Mouse (Mus musculus) mouse embryonic stem cell (cell line): Measurements from ENCODE around the gene Wwp2.

Experiments
- in situ Hi-C, 2 experiments: fragments of 300-500 bp; cut with MboI; formaldehyde crosslinking; loops; 1 replicate in 1 of 2; 3 replicates in 1 of 2; pipeline ENCODE4 v1.14.3; 2019 to 2020; ENCODE audit warnings: low sequenced_read_pairs in 2 of 2, low pct_unique_long_range_greater_than_20kb in 1 of 2, mixed read lengths in 1 of 2; ENCODE audit not compliant: unreplicated experiment in 1 of 2

The Wwp2 gene

DNA sequence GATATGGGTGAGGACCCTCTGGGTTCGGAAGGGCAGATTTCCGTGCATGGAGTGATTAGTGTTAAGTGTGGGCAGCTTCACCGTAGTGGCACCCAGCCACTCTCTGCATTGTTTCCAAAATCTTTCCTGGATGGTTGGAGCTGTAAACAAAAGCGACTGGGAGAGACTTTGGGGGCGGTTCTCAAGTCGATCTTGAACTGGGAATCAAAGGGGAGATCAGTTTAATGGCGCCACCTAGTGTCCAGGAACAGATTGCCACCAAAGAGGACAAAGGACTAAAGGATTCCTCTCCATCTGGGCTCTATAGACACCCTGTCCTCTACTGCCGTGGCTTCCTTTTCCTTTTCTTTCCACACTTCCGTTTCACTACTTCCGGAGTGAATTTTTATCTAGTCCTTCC lies 140.5 kb downstream of the Wwp2 start:
- in situ Hi-C loops: loop anchor here (5.0 kb wide), 1 partner anchor 114 kb away; no protein-coding TSS in a partner anchor

DNA sequence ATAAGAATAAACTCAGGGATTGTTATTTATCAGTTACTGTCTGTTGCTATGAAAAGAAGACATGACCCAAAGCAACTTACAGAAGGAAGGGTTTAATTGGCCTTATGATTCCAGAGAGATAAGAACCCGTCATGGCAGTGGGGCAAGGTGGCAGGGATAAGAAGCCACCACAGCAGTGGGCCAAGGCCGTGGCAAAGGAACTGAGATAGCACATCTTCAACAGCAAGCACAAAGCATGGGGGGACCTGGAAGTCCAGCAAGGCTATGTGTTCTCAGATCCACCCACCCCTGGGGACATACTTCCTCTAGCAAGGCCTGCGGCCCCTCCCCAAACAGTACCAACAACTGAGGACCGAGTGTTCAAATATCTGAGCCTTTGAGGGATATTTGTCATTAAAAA lies 141.5 kb downstream of the Wwp2 start:
- in situ Hi-C loops: loop anchor here (5.0 kb wide), 1 partner anchor 115 kb away; no protein-coding TSS in a partner anchor

DNA sequence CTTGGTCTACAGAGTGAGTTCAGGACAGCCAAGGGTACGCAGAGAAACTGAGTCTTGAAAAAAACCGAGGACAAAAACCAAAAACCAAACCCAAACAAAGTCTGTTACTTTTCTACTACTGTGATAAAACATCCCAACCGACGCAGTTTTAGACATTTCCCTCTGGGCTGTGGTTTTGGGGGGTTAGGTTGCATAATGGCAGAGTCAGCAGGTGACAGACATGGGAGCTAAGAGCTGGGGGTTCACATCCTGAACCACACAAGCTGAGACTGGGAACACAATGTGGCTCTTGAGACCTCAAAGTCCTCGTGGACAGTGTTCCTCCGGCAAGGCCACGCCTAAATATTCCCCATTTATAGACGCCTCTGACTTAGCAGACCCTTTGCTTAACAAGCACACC lies 142.0 kb downstream of the Wwp2 start:
- in situ Hi-C loops: loop anchor here (5.0 kb wide), 1 partner anchor 116 kb away; no protein-coding TSS in a partner anchor

DNA sequence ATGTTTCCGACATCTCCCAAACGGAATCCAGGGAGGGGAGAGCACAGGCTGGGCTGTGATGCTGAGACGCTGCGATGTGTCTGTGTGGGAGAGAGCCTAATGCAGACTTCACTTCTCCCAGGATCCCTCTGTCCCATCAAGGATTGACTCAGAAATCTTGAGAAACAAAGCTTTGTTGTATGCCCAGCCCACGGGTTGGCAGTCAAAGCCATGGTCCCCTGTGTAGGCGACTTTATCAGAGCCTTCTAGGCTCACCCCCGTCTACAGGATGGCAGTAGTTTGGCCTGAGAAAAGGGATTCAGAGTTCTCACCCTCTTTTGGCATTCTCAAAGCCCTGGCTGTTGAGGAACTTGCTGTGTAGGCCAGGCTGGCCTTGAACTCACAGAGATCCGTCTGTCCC lies 142.4 kb downstream of the Wwp2 start:
- in situ Hi-C loops: loop anchor here (5.0 kb wide), 1 partner anchor 116 kb away; no protein-coding TSS in a partner anchor

DNA sequence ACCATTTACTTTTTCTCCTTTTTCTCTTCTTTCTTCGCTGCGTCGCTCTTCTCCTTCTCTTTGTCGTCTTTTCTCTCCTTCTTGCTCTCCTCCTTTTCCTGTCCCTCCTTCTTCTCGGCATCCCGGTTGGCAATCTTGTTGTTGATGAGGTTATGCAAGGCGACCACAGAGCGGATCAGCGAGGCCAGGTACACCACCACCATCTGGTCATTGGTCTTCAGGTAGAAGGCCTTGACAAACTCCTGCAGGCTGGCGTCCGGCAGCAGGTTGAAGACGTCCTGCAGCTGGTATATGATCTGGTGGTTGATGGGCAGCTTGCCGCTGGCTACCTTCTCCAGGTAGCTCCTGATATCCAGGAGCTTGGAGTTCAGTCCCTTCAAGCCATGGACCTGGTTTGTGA lies 144.7 kb downstream of the Wwp2 start:
- in situ Hi-C loops: no loop called here

DNA sequence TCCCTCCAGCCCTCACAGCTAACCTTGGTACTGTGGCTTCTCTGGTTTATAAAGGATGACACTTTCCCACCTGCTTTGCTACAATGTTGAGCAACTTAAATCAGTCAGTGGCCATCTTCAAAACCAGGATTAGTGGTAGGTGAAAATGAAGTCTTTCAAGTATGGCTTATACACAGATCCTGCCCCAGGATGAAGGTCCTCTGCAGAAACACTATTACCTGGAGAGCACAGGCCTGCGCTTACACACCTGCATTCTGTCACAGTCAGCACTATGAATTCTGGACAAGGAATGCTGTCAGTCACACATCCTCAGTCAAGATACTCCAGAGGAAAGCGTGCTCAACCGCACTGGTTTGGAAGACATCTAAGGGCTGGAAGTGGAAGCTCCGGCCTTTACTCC lies 145.4 kb downstream of the Wwp2 start:
- in situ Hi-C loops: no loop called here

DNA sequence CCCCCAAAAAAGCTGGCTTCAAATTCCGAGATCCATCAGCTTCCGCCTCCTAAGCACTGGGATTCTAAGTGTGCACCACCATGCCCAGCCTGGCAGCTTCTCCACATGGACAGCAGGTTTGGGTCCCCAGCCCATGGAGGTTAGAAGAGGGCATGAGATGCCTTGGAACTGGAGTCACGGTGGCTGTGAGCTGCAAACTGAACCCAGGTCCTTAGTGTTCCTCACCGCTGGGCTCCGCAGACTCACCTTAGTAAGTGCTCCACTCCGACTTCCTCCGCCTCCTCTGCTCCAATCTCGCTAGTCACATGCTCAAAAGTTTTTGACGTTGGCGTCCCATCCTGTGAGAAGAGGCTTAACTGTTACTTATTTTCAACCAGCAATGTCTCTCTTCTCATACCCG lies 146.0 kb downstream of the Wwp2 start:
- in situ Hi-C loops: no loop called here

DNA sequence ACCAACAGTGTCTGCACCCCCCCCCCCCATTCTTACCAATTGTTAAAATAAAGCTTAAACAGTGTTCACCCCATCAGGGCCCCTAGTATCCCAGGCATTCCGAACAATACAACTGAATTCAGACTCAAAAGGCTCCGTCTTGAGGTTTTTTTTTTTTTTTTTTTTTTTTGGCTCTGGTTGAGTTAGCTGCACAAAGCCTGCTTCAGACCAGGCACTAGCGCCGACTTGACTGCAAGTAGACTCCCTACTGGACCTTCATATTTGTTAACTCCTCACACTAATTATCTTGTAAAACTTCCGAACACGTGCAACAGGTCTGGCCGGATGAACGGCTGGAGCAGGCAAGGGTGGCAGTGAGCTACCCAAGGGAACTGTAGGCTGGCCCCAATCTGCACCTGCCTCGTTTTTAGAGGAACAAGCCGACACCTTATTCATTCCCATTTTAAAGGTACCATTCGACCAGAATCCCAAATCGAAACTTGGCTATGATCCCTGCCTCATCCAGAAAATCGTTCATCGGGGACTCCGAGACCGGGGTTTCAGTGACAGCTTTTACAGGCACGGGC lies 151.3 kb downstream of the Wwp2 start:
- in situ Hi-C loops: no loop called here

DNA sequence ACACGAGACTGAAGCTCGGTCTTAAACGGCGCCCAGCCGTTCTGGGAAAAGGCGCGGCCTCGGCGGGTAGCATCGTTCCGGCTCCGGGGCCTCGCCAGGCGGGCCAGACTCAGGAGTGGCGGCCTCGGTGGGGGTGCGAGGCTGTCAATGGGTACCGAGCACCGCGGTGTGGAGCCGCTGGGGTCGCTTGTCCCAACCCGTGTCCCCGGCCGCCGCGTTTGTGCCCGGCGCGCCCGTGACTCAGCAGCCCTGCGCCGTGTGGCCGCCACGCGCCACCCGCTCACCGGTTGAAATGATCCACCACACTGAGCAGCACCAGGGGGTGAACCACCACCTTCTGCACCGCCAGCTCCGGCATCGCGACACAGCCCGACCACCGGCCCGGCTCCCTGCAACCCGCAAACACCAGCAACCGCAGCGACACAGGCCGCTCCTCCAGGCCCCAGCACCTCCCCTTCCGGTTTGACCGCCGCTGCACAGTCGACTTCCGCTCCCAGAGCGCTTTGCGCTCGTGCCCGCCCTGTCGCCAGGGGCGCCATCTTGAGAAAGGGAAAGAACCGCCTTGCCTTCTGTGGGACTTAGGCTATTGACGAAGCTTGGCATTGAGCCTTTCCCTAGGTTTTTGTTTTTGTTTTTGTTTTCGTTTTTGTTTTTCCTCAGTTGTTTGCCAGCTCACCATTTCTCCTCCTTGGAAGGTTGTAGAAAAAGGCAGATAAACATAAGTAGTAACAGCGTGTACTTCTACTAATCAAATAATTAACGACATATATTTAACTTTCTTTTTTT lies 152.0 kb downstream of the Wwp2 start, which contains the start of gene Psmd7:
Gene Psmd7, minus strand, starts transcription at position 470 of the 786 bp plus-strand sequence.
- in situ Hi-C loops: no loop called here

DNA sequence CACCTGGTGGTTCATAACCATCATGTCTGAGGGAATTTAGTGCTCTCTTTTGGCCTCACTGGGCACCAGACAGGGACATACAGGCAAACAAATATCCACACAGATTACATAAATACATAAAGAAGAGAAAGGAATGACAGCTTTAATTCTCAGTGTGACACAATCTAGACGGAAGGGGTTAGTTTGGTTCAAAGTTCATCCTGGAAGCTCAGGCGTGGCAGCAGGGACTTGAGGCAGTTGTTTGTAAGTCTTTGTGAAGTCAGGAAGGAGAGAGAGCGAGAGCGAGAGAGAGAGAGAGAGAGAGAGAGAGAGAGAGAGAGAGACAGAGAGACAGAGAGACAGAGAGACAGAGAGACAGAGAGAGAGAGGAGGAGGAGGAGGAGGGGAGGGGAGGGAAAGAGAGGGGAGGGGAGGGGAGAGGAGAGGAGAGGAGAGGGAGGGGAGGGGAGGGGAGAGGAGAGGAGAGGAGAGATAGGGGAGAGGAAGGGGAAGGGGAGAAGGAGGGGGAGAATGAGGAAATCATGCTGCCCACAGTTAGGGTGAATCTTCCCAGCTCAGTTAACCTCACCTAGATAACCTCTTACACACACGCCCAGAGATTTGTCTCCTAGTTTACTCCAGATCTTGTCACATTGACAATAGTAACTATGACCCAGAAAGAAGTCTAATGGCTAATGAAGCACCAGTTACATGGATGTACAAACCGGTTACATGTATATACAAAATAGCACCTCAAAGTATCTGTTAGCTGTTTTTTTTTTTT lies 158.0 kb downstream of the Wwp2 start:
- in situ Hi-C loops: no loop called here

DNA sequence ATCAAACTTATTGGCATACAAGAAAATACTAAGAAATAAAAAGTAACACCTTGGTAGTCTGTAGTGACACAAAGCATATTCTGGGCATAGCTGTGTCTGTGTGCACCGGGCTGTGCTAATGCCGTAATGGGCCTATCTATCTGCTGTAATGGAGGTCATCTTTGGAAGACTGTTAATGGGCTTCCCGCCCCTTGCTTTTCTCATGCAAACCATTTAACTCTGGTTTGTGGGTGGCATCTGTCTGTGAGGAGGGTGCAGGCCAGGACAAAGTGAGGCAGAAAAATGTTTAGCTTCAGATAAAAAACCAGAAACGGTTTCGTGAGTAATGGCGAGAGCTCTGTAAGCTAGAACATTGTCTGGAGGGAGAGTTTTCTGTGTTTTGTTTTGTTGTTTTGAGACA lies 158.7 kb downstream of the Wwp2 start:
- in situ Hi-C loops: no loop called here

DNA sequence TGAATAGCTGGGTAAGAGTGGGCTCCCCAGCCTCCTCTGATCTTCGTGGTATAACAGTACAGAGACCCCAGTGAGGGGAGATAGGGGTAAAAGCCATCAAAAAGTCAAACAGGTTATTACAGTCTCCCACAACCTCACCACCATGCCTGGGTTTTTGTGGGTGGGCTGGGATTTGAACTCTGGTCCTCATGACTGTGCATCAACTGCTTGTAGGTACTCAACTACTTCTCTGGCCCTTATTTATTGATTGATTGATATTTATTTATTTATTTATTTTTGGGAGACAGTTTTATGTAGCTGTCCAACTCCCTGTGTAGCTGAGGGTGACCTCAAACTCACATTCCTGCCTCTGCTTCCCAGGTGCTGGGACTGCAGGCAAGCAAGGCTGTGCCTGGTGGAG lies 161.6 kb downstream of the Wwp2 start:
- in situ Hi-C loops: no loop called here

DNA sequence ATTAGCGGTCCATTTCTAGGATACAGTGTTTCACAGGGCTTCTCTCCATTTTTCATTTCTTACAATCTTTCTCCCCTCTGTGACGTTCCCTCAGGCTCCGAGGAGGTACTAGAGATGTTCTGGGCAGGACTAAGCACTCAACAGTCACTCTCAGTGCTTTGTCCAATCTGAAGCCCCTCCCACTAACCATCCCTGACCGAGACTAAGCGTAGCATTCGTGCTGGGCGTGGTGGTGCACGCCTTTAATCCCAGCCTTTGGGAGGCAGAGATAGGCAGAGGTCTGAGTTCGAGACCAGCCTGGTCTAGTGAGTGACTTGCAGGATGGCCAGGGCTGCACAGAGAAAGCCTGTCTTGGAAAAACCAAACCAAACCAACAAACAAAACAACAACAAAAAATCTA lies 163.5 kb downstream of the Wwp2 start:
- in situ Hi-C loops: loop anchor here (5.0 to 10.0 kb wide), 2 partner anchors 55 to 58 kb away; no protein-coding TSS in a partner anchor

DNA sequence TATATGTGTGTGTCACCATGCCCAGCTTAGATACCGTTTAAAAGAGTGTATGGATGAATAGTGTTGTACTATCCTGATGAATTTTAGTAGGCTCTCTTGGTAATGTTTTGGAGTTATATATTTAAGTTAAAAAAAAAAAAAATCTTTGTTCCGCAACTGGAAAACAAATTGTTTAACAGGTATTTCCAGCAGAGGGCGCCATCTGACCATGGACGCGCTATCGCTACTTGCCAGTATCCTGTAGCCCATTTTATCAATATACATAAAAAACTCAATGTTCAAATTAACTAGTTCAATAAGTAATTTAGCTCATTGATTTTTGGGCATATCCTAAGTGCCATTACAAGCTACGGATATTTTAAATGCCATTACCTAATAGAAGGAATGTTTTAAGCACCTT lies 166.9 kb downstream of the Wwp2 start:
- in situ Hi-C loops: loop anchor here (5.0 to 10.0 kb wide), 2 partner anchors 52 to 54 kb away; no protein-coding TSS in a partner anchor
